Mouse (Mus musculus) lung, adult 2 months (tissue): ENCODE data around the gene Gprc5d.

Source experiments
- CTCF ChIP-seq: fragments of 200-500 bp; IDR thresholded peaks from 2 replicates; pipeline ENCODE4 v1.5.1; 2011; ENCODE audit warnings: mild to moderate bottlenecking, low read length, control low read depth; ENCODE audit not compliant: insufficient read depth
- POLR2A ChIP-seq: fragments of 200-500 bp; IDR thresholded peaks from 2 replicates; pipeline ENCODE4 v1.6.1; 2011; ENCODE audit warnings: low read depth, mild to moderate bottlenecking, control low read depth, low read length, borderline replicate concordance; ENCODE audit errors: extremely low read depth

DNA sequence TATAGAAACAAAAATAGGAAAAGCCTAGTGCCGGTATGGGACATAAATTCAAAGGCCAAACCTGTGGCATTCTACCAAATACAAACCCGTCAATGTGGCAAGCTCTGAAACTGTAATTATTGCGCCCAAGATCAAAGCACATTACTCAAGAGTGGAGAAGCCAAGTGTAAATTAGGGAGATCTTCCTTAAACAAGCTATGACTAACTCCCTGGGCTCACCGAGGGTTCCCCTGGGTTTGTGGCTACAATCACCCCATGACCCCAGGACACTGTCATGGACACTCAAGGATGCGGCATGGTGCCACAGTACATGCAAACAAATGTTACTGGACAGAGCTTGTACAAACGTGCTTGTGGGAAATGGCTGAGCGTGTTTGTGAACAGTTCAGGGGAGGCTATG lies 15.0 kb upstream of the Gprc5d start:
- TF ChIP-seq CTCF (no peak), POLR2A (no peak)
